Mouse (Mus musculus): ENCODE results near the gene Apopt1.
"Not testable (repeated sequence)": the region's sequence is repeated elsewhere in the genome, so short reads cannot be mapped to it uniquely, and the experiment has no call there.

Gene Apopt1

DNA sequence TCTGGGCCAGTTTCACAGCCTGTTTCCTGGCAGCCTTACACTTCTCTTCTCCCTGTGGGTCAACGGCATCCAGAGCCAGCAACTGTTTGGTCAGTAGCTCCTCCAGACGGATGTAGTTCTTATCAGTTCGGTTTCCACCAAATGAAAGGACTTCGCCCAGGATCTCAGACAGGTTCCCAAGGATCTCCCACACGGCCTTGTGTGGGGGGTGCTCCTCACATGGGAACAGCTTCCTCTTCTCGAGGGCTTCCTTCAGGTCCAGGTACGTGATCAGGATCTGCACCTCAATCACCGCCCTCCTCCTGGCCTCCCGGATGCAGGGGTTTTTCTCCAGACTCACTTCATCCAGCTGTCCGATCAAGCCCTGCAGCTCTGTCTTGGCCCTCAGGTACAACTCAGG lies 3.0 kb upstream of the Apopt1 start:
- DNase-seq (ENCODE audit: low spot score), result no peak

DNA sequence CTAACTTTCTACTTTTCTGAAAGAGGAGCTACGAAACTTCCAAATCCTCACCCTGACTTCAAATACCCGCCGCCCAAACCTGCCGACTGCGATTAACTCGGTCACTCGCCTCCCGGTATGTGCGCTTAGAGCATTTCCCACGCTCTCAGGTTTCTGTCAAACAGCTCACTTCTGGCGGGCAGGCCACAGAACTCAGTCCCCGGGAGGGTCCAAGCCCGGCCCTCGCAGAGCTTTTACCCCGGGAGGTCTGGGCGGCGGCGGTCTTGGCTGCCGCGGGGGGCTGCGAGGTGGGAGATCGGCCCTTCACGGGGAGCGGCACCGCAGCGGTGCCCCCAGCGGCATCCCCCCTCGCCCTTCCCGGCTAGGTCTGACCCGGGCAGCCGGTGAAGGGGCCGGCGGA lies 585 bp upstream of the Apopt1 start:
- peak; percentile 55 for DNase-seq (ENCODE audit: low spot score)

DNA sequence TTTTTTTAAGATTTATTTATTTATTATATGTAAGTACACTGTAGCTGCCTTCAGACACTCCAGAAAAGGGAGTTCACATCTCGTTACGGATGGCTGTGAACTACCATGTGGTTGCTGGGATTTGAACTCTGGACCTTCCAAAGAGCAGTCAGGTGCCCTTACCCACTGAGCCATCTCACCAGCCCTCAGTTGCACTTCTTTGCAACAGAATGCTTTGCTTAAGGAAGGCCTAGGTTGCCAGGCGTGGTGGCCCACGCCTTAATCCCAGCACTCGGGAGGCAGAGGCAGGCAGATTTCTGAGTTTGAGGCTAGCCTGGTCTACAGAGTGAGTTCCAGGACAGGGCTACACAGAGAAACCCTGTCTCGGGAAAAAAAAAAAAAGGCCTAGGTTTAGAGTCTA lies 819 bp downstream of the Apopt1 start:
- not testable (repeated sequence) for DNase-seq (ENCODE audit: low spot score)

DNA sequence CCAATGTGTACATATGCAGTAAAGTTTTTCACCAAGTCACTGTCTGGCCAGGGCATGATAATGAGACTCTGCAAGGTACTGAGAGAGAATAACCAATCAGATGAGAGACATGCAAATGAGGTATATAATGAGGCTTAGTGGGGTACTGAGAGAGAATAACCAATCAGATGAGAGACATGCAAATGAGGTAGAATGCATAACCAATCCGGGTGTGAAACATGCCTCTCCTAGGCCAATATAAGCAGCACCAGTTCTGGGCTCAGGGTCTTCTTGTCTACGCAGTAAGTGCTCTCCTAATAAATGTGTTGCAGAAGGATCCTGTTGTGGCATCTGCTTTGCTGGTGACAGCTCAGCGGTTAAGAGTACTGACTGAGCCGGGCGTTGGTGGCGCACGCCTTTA lies 3.4 kb downstream of the Apopt1 start:
- no peak for DNase-seq (ENCODE audit: low spot score)

DNA sequence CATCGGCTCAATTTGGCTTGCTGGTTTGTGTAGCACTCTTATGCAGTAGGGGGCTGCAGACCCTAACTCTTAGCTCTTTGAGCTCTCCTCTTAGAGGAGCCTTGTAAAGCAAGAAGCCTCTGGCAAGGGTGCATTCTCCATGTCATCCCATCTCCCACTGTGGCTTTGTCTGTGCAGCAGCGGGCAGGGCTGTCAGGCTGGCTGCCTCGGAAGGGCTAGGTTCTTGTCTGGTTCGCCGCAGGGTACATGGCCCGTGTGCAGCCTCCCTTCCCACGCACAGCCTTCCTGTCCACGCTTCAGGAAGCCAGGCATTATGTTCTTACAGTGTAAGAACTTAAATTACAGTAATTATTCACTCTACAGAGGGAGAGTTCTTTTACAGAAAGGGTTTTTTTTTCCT lies 5.6 kb downstream of the Apopt1 start:
- DNase-seq (ENCODE audit: low spot score), result no peak

DNA sequence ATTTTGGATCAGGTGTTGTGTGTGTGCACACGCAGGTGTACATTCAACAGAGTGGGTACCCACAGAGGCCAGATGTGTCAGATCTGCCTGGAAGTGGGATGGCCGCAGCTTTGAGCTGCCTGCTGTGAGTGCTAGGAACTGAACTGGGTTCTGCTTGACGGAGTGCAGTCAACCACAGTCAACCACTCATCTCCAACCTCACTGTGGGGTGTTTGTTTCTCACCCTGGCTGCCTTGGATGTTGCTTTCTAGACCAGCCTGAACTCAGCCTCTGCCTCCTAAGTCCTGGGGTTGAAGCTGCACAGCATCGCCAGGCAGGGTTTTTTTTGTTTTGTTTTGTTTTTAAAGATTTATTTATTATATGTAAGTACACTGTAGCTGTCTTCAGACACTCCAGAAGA lies 7.2 kb downstream of the Apopt1 start:
- no peak for DNase-seq (ENCODE audit: low spot score)

DNA sequence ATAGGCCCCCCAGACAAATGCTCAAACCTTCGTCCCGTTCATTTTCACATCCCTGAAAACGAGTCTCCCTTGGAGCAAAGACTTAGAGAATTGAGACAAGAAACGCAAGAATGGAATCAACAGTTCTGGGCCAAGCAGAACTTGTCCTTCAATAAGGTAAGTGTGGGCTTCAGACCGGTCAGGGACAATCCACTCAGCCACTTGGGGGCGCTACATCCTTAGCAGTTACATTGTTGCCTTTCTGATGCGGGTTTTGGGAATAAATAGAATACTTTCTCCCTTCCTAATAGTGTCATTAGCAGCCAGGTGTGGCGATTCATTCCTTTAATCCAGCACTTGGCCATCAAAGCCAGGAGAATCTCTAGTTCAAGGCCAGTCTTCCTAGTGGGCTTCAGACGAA lies 9.6 kb downstream of the Apopt1 start:
- DNase-seq (ENCODE audit: low spot score), result peak; percentile 48

DNA sequence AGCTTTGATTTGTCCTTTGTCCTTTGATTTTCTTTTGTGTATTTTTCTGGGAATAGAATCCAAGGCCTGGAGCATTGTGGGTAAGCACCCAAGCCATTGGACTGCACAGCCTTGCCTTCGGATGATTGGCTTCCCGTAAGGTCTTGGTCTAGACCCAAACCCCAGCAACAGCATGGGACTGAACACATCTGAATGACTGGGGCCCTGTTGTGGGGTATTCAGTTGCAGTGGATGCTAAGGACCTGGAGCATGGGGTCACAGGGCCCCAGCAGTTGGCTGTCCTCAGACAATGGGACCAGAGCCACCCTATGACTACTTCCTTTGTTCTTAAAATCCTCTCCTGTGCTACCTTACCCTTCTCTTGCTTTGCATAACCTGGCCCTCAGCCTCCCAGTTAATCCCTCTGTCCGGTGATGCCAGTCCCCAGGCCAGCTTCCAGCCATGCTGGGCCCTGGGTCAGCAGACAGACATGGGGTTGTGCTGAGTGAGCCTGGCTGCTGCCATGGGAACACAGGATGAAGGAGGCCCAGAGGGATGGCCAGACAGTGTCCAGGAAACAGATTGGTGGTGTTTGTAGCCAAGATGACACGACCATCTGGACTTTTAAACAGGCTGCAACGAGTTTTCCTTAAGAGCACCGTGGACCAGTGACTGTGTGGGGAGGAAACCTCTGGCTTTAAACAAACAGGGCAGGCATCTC lies 11.7 kb downstream of the Apopt1 start:
- DNase-seq (ENCODE audit: low spot score), result peak; percentile 40

DNA sequence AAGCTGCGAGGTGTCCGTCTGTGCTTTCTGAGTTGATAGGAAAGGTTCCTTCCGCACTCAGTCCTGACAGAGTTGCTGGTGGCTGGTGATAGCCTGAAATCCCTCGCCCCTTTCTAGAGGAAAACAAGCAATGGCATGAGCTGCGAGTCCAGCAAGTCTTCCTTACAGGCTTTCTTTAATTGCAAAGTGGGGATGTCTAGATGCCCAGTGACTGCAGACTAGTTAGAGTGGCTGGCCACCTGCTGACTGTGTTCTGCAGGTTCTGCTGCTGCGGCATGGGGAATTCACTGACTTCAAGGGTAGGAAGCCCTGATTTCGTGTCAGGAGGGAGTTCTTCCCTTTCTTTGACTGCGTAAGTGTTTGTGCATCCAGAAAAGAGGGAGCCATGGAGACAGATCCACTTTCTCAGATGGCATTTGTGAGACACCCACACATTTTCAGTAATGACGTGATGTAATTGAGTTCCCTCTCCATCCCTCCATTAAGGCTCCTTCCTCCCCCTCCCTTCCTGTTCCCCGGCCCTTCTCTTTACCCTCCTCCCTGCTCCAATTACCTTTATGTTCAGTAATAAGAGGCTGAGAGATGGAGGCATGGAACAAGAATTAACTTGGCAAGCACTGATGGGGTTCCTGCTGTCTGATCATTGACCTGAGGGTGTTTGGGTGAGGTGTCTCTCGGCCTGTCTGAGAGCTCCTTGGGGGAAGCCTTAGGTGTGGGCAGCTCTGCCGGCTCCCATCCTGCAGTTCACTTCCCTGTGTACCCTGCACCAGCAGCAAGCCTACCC lies 12.5 kb downstream of the Apopt1 start:
- no peak for DNase-seq (ENCODE audit: low spot score)

DNA sequence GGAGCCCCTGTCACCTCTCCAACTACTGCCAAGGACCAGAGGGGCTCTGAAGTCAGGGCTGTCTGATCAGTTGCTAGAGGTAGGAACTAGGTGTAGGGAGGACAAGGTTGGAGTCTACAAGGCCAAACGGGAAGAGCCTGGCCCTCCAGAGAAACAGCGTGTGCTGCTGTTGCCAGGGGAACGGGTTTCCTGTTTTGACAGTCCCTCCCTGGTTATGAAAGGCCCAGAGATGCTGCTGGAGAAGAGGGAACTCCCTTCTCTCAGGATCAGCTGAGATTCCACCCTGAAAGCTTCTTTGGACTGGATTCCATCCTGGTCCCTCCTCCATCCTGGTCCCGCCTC lies 13.0 kb downstream of the Apopt1 start:
- no peak for DNase-seq (ENCODE audit: low spot score)

DNA sequence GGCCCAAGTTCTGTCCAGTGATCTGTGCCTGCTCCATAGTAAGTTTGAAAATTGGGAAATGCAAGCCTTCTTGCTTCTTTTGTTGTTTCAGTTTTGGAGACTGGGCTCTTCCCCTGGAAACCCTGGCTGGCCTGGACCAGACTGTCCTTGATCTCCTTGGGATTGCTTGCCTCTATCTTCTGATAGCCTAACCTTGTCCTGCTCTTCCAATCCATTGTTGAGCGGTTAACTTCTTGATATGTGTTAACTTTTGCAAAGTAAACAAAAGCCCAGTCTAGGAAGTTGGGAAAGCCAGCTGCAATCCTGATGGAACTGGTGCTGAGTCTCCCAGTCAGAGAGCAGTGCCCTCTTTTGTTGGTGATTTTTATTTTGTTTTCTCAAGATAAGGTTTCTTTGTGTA lies 14.9 kb downstream of the Apopt1 start:
- no peak for DNase-seq (ENCODE audit: low spot score)

DNA sequence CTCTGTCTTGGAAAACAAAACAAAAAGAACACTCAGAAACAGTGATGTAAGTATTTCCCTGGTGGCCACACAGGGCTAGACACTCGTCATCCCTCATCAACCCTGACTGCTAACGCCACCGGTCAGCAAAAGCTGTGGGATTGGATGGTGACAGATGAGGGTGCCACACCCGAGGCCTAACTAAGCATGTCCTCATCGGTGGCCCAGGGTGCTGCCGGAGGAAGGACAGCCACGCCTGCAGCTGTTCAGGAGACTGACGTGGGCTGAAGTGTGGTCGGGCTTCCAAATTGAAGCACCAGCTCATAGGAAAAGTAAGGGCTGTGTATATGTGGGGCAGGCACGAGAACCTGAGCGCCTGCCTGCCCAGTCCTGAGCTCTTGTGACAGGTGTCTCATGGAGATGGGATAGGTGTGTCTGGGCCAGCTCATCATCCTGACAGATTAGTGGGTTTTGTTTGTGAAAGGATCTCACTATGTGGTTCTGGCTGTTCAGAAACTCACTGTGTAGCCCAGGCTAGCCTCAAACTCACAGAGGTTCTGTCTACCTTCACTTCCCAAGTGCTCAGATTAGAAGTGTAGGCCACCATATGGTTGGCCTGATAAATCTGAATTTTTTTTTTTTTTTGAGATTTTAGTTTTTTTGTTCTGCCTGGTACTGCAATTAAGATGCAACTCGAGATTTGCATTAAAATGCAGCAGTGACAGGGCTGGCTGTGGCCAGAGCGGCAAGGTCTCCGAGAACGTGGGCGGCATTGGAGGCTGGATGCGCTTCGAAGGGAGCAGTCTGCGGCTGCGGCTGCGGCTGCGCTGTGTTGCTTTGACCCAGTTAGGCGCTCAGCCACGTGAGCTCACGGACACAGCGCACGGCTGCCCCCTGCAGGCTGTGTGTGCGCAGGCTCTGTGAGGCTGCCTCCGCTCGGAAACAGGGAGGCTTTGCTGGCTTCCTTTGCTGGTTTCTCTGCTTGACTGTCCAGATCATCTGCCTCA lies 19.1 kb downstream of the Apopt1 start:
- DNase-seq (ENCODE audit: low spot score), result peak; percentile 94

DNA sequence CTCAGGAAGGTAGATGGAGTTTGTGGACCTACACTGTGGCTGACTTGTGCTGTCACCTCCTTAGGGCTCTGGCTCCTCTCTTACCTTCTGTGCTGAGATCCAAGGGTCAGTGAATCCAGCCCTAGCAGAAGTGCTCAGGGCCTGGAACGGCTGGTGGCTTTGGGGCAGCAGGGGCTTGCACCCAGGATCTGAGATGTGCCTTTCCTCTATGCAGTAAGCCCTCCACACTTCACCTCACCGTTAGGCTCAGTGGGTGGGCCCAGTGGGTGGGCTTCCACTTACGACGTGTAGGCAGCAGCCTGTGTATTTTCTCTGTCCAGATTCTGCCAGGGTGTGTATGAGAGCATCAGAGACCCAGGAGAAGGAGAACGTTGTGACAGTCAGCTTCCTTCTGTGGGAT lies 19.9 kb downstream of the Apopt1 start:
- DNase-seq (ENCODE audit: low spot score), result no peak

DNA sequence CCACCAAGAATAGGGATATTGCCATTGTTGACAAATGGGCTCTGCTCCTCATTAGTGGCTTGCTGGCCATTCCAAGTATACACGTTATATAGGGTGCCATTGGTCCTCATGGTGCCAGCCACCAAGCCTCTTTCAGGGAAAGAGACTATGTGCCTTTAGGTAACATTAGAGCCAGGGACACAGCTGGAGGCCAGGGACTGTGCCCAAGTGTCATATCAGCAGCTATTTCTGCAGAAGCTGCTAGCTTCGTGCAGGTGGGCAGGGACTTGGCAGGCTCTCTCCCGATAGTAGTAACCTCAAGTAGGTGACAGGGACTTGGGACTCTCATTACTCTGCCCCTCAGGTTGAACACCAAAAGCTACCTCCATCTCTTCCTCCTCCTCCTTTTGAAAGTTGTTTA lies 21.9 kb downstream of the Apopt1 start:
- no peak for DNase-seq (ENCODE audit: low spot score)

DNA sequence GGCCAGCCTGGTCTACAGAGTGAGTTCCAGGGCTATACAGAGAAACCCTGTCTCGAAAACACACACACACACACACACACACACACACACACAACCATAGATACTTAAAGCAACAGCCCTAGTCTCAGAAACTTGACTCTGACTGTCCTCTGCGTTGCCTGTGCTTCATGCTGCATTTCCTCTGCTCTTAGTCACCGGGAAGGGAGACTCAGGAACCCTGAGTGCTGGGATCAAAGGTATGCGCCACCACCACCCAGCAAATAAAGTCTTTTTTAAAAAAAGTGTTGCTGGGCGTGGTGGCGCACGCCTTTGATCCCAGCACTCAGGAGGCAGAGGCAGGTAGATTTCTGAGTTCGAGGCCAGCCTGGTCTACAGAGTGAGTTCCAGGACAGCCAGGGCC lies 23.6 kb downstream of the Apopt1 start:
- DNase-seq (ENCODE audit: low spot score), result not testable (repeated sequence)

DNA sequence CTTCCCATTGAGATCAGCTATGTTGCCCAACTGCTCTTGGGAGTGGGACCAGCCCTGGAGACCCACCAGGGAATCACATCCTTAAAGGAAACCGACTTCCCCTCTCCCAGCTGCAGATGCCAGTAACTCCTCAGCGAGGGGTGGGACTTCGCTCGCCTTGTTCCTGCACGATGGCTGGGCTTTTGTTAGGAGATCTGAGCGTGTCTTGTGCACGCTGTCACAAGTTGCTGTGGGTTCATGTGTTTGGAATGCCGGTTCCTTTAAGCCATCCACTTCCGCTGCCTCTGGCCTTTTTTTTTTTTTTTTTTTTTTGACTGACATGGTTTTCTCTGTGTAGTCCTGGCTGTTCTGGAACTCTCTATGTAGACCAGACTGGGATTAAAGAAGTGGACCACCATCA lies 24.3 kb downstream of the Apopt1 start:
- no peak for DNase-seq (ENCODE audit: low spot score)

DNA sequence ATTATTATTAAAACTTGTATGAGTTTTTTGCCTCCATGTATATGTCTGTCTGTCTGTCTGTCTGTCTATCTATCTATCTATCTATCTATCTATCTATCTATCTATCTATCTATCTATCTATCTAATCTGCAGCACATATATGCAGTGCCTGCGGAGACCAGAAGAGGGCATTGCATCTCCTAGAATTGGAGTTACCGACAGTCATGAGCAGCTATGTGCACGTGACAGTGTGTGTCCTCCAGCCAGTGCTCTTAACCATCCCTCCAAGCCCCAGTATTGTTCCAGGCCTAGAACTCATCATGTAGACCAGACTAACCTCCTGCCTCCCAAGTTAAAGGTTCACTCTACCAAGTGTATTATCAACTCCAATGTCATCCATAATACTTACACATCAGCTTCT lies 25.7 kb downstream of the Apopt1 start:
- DNase-seq (ENCODE audit: low spot score), result peak; percentile 83

DNA sequence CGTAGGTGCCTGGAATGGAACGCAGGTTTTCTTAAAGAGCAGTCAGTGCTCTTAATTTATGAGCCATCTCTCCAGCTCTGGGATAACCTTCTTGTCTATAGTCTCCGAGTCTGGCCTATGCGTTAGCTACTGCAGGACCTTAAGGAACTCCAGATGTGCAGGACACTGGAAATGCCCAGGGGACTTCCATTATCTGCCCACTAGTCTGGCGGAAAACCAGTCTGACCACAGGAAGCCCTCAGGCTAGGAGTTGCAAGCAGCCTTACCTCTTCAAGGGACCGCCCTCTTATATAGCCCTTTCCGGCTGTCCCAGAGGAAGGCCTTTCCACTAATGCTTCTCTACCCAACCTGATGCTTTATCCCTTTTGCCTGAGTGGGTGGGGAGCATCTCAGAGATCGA lies 28.3 kb downstream of the Apopt1 start:
- no peak for DNase-seq (ENCODE audit: low spot score)

DNA sequence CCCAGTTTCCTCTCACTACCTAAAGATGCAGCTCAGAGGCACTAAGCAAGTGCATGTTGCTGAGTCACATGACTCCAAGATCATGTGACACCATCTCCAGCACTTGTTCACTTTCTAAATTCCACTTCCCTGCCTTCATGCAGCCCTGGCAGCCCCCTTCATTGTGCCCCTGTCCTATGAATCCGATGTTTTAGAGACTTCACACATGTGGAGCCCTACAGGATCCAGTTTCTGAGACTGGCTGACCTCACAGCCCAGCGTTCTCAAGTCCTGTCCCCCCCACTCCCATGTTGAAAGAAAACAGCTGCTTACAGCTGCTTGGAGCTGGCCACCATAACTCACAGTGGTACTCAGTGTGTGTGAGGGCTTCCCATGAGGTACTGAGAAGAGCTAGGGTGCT lies 30.4 kb downstream of the Apopt1 start:
- no peak for DNase-seq (ENCODE audit: low spot score)

DNA sequence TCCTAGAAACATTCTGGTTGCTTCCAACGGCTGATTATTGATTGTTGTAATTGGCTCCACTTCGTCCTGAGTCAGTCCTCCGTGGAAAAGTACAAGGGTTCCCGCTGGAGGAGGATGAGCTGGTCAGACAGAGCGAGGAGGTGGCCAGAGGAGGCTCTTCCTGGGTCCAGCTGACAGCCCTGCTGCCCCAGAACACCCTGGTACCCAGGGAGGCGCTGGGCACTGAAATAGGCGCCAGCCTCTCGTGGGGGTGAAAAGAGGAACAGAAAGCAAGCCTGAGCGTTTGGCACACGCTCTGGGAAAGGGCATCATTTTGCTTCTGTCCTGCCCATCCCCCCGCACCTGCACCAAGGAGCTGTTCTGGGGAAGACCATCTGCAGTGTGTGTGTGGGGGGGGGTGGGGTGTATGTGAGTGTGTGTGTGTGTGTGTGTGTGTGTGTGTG lies 30.9 kb downstream of the Apopt1 start:
- DNase-seq (ENCODE audit: low spot score), result no peak

DNA sequence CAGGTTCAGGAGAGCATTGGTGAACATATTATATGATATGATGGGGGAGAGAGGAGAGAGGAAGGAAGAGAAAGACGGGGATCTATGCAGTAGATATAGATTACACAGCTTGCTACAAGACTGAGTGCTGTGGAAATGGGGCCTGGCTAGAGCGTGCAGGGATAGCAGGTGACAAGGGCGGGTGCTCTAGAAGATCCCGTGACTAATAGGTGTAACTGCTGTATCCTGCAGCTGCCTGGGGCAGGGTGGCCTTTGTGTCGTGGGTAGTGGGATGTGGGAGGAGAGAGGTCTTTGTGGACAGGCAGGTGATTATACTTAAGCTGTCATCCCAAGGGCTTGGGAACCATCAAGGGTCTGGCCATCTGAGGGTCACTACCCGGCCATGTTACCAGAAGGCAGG lies 32.2 kb downstream of the Apopt1 start:
- DNase-seq (ENCODE audit: low spot score), result no peak

DNA sequence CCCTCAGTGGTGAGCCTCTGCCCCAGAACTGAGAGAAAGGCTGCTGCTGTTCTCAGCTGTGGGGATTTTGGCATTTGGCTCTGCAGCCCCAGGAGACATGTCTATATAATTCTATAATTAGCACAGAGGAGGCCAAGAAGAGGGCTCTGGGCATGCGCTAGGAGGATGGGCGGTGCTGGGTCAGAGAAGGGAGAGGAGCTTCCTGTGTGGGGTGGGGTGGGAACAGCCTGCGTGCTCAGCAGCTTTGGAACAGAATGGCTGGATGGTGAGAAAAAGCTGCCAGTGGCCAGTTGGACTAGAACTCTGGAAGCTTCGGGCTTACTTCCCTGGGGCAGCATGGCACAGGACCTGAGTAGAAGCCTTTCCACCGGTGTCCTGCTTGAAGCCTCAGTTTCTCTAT lies 33.0 kb downstream of the Apopt1 start:
- DNase-seq (ENCODE audit: low spot score), result no peak

DNA sequence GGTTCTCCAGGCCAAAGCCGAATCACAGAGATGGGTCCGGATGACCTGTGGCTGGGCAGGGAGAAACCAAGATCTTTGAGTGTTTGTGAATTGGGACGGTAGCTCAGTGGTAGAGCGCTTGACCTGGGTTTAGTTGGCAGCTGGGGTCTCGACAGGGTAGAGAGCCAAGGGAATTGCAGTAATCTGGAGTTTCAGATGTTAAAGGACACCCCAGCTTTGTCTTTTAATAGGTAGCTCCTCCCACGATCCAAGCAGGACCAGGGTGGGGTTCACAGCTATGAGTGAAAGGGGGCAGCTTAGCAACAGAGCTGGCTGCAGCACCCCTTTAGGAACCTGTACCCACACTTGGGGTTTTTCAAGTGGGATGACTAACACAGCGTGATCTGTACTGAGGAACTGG lies 34.4 kb downstream of the Apopt1 start:
- DNase-seq (ENCODE audit: low spot score), result no peak

Measured in embryo, embryonic 10.5 days (tissue).